Mouse (Mus musculus) hindbrain, embryonic 10.5 days (tissue): ENCODE measurements around the gene St6galnac3. TPM values are rescaled to one million over a fixed set of nuclear protein-coding genes. Genes with fewer than 3 reads are reported as not detected.
A peak's percentile ranks its signal among the peaks of the same experiment; 100 is the strongest.
"Not testable (repeated sequence)": the region's sequence is repeated elsewhere in the genome, so short reads cannot be mapped to it uniquely, and the experiment has no call there.

Source experiments
- DNase-seq: peaks from one replicate; pipeline ENCODE4 v3.0.0-alpha.2; 2017; ENCODE audit warnings: low spot score
- H3K27ac ChIP-seq: fragments of 300-500 bp; sonication (generic); 2 replicates; pipeline ENCODE4 v1.5.1; 2016; ENCODE audit warnings: mild to moderate bottlenecking, moderate library complexity
- H3K27me3 ChIP-seq: fragments of 300-500 bp; sonication (generic); 2 replicates; pipeline ENCODE4 v1.6.1; 2016; ENCODE audit warnings: mild to moderate bottlenecking; ENCODE audit not compliant: poor library complexity, insufficient read depth, severe bottlenecking
- H3K36me3 ChIP-seq: fragments of 300-500 bp; sonication (generic); 2 replicates; pipeline ENCODE4 v1.6.1; 2016; ENCODE audit warnings: mild to moderate bottlenecking, moderate library complexity
- H3K4me1 ChIP-seq: fragments of 300-500 bp; sonication (generic); replicated peaks from 2 replicates; pipeline ENCODE4 v1.6.1; 2016; ENCODE audit warnings: mild to moderate bottlenecking
- H3K4me3 ChIP-seq: fragments of 300-500 bp; sonication (generic); 2 replicates; pipeline ENCODE4 v1.5.1; 2016; ENCODE audit warnings: mild to moderate bottlenecking, moderate library complexity
- H3K9me3 ChIP-seq: fragments of 300-500 bp; sonication (generic); 2 replicates; pipeline ENCODE4 v1.6.1; 2016; ENCODE audit warnings: mild to moderate bottlenecking, moderate library complexity
- WGBS: fragments of 180-500 bp; shearing (Covaris S2); methylation state at CpG from one replicate; pipeline ENCODE4 v1.1.7; 2016; 5-methylcytosine and 5-hydroxymethylcytosine counted together
- polyA plus RNA-seq: library from polyadenylated mRNA; unstranded; fragments of >200 nt; fragmentation: Nextera tagmentation; extraction: Ambion mirVana; gene quantifications from 2 replicates; pipeline ENCODE4 v1.2.1, GENCODE M21; 2016

The St6galnac3 gene
- 32.4 and 37.8 TPM in 2 replicates for polyA plus RNA-seq

- peaks cover 28% of the 10 kb centered on the region for H3K4me1 ChIP-seq
- WGBS = 3% methylated on average over 56 of the region's 56 CpGs
- peaks cover 6% of the 10 kb centered on the region for H3K27me3 ChIP-seq
- no peaks in the 10 kb centered on the region for H3K36me3 ChIP-seq
- peak within 1 kb of the TSS; percentile 93 for H3K27ac ChIP-seq
- peak; percentile 90 for DNase-seq
- H3K4me3 ChIP-seq = peak within 1 kb of the TSS; percentile 76
- no peaks in the 10 kb centered on the region for H3K9me3 ChIP-seq
These were observed at the start of gene St6galnac3 for GRCm38 (mm10) chr3:153724701-153725668. TSS of gene St6galnac3 (minus strand) at chr3:153725174.

GRCm38 (mm10) chr3:153774568-153774967 is 49.6 kb upstream of the St6galnac3 start:
- 88% methylated on average over 3 of the region's 3 CpGs for WGBS
- H3K27ac ChIP-seq = no peak overlapping the region
- no peak for DNase-seq
- no peaks in the 10 kb centered on the region for H3K4me1 ChIP-seq
- 0 out of 2 replicates have a peak, but pooled peaks cover 3% of the 10 kb centered on the region for H3K27me3 ChIP-seq
- H3K36me3 ChIP-seq = no peaks in the 10 kb centered on the region
- no peak overlapping the region for H3K4me3 ChIP-seq
- no peaks in the 10 kb centered on the region for H3K9me3 ChIP-seq

GRCm38 (mm10) chr3:153771479-153771878 is 46.5 kb upstream of the St6galnac3 start:
- no peaks in the 10 kb centered on the region for H3K9me3 ChIP-seq
- H3K4me3 ChIP-seq = no peak overlapping the region
- no peak for DNase-seq
- H3K4me1 ChIP-seq = peaks cover 6% of the 10 kb centered on the region
- H3K27me3 ChIP-seq = 0 out of 2 replicates have a peak, but pooled peaks cover 3% of the 10 kb centered on the region
- H3K27ac ChIP-seq = no peak overlapping the region
- no peaks in the 10 kb centered on the region for H3K36me3 ChIP-seq
- 83% methylated on average over 4 of the region's 4 CpGs for WGBS

GRCm38 (mm10) chr3:153770573-153770972 is 45.6 kb upstream of the St6galnac3 start:
- Histone ChIP-seq H3K27ac (no peak overlapping the region), H3K9me3 (no peaks in the 10 kb centered on the region), H3K4me3 (no peak overlapping the region), H3K36me3 (no peaks in the 10 kb centered on the region), H3K27me3 (0 out of 2 replicates have a peak, but pooled peaks cover 3% of the 10 kb centered on the region), H3K4me1 (peaks cover 15% of the 10 kb centered on the region)
- WGBS = 68% methylated on average over 7 of the region's 7 CpGs
- DNase-seq = no peak

GRCm38 (mm10) chr3:153769220-153769619 is 44.2 kb upstream of the St6galnac3 start:
- H3K36me3 ChIP-seq = no peaks in the 10 kb centered on the region
- H3K27ac ChIP-seq = no peak overlapping the region
- H3K27me3 ChIP-seq = 0 out of 2 replicates have a peak, but pooled peaks cover 3% of the 10 kb centered on the region
- H3K4me3 ChIP-seq = no peak overlapping the region
- WGBS = 93% methylated on average over 5 of the region's 5 CpGs
- DNase-seq = no peak
- H3K4me1 ChIP-seq = peaks cover 28% of the 10 kb centered on the region
- H3K9me3 ChIP-seq = no peaks in the 10 kb centered on the region

GRCm38 (mm10) chr3:153765171-153765570 is 40.2 kb upstream of the St6galnac3 start:
- Histone ChIP-seq H3K4me1 (peaks cover 41% of the 10 kb centered on the region), H3K27ac (peak overlapping the region; percentile 50; the same call in 1 of the 2 replicates), H3K9me3 (no peaks in the 10 kb centered on the region), H3K36me3 (no peaks in the 10 kb centered on the region), H3K4me3 (no peak overlapping the region), H3K27me3 (peaks cover 5% of the 10 kb centered on the region; the same call in 1 of the 2 replicates)
- no peak for DNase-seq

- no peaks in the 10 kb centered on the region for H3K36me3 ChIP-seq
- peaks cover 41% of the 10 kb centered on the region for H3K4me1 ChIP-seq
- no peaks in the 10 kb centered on the region for H3K9me3 ChIP-seq
- peaks cover 5% of the 10 kb centered on the region; the same call in 1 of the 2 replicates for H3K27me3 ChIP-seq
- 0 out of 2 replicates have a peak overlapping the region, but pooled peaks have one; percentile 23 for H3K27ac ChIP-seq
- no peak overlapping the region for H3K4me3 ChIP-seq
- peak; percentile 60 for DNase-seq
- WGBS = 7% methylated on average over 5 of the region's 5 CpGs
These were observed 39.8 kb upstream of the St6galnac3 start for GRCm38 (mm10) chr3:153764760-153765159.

GRCm38 (mm10) chr3:153761171-153761570 is 36.2 kb upstream of the St6galnac3 start:
- H3K36me3 ChIP-seq = no peaks in the 10 kb centered on the region
- peaks cover 51% of the 10 kb centered on the region for H3K4me1 ChIP-seq
- no peak for DNase-seq
- WGBS = 84% methylated on average over 17 of the region's 17 CpGs
- H3K4me3 ChIP-seq = no peak overlapping the region
- no peaks in the 10 kb centered on the region for H3K9me3 ChIP-seq
- H3K27me3 ChIP-seq = peaks cover 5% of the 10 kb centered on the region; the same call in 1 of the 2 replicates
- no peak overlapping the region for H3K27ac ChIP-seq

- no peaks in the 10 kb centered on the region for H3K9me3 ChIP-seq
- H3K4me1 ChIP-seq = peaks cover 32% of the 10 kb centered on the region
- H3K36me3 ChIP-seq = no peaks in the 10 kb centered on the region
- H3K4me3 ChIP-seq = no peak overlapping the region
- H3K27ac ChIP-seq = no peak overlapping the region
- H3K27me3 ChIP-seq = peaks cover 5% of the 10 kb centered on the region; the same call in 1 of the 2 replicates
- no peak for DNase-seq
These were observed 34.3 kb upstream of the St6galnac3 start for GRCm38 (mm10) chr3:153759269-153759668.

- H3K4me1 ChIP-seq = peaks cover 24% of the 10 kb centered on the region
- peak overlapping the region; percentile 76; the same call in 1 of the 2 replicates for H3K27ac ChIP-seq
- H3K4me3 ChIP-seq = no peak overlapping the region
- no peaks in the 10 kb centered on the region for H3K36me3 ChIP-seq
- DNase-seq = no peak
- H3K27me3 ChIP-seq = no peaks in the 10 kb centered on the region; the same call in 1 of the 2 replicates
- no peaks in the 10 kb centered on the region for H3K9me3 ChIP-seq
- WGBS = 92% methylated on average over 2 of the region's 2 CpGs
These were observed 31.6 kb upstream of the St6galnac3 start for GRCm38 (mm10) chr3:153756500-153756996.

- H3K9me3 ChIP-seq, H3K27ac ChIP-seq, H3K4me3 ChIP-seq, DNase-seq, H3K27me3 ChIP-seq, H3K36me3 ChIP-seq: not testable (repeated sequence)
- WGBS = 81% methylated on average over 14 of the region's 14 CpGs
- peaks cover 24% of the 10 kb centered on the region for H3K4me1 ChIP-seq
These were observed 30.9 kb upstream of the St6galnac3 start for GRCm38 (mm10) chr3:153755785-153756326.

- H3K36me3 ChIP-seq = no peaks in the 10 kb centered on the region
- no peak overlapping the region for H3K4me3 ChIP-seq
- H3K9me3 ChIP-seq = no peaks in the 10 kb centered on the region
- DNase-seq = no peak
- no peaks in the 10 kb centered on the region for H3K27me3 ChIP-seq
- H3K4me1 ChIP-seq = peaks cover 6% of the 10 kb centered on the region; the same call in 1 of the 2 replicates
- WGBS = 48% methylated on average over 1 of the region's 1 CpGs
- no peak overlapping the region for H3K27ac ChIP-seq
These were observed 26.5 kb upstream of the St6galnac3 start for GRCm38 (mm10) chr3:153751435-153751834.
